Mouse (Mus musculus) midbrain, embryonic 15.5 days (tissue): ENCODE results near the gene Spata2l. TPM values are rescaled to one million over a fixed set of nuclear protein-coding genes. Genes with fewer than 3 reads are reported as not detected.
"Not testable (repeated sequence)": the region's sequence is repeated elsewhere in the genome, so short reads cannot be mapped to it uniquely, and the experiment has no call there.

Source experiments
- ATAC-seq: fragments of 200-750 bp; cut with Nextera tagmentation; replicated peaks from 2 replicates; pipeline ENCODE4 v1.8.0; 2017; ENCODE audit warnings: moderate TSS enrichment
- H3K27ac ChIP-seq: fragments of 300-500 bp; sonication (generic); 2 replicates; pipeline ENCODE4 v1.5.1; 2015; ENCODE audit warnings: mild to moderate bottlenecking, inconsistent platforms
- H3K27me3 ChIP-seq: fragments of 300-500 bp; sonication (generic); replicated peaks from 2 replicates; pipeline ENCODE4 v1.6.1; 2015; ENCODE audit warnings: inconsistent platforms
- H3K36me3 ChIP-seq: fragments of 300-500 bp; sonication (generic); replicated peaks from 2 replicates; pipeline ENCODE4 v1.6.1; 2015; ENCODE audit warnings: inconsistent platforms
- H3K4me1 ChIP-seq: fragments of 300-500 bp; sonication (generic); 2 replicates; pipeline ENCODE4 v1.6.1; 2015; ENCODE audit warnings: inconsistent platforms
- H3K4me2 ChIP-seq: fragments of 300-500 bp; sonication (generic); 2 replicates; pipeline ENCODE4 v1.6.1; 2015; ENCODE audit warnings: inconsistent platforms, mild to moderate bottlenecking, moderate library complexity
- H3K4me3 ChIP-seq: fragments of 300-500 bp; sonication (generic); 2 replicates; pipeline ENCODE4 v1.5.1; 2015; ENCODE audit warnings: mild to moderate bottlenecking, inconsistent platforms
- H3K9ac ChIP-seq: fragments of 300-500 bp; sonication (generic); 2 replicates; pipeline ENCODE4 v1.6.1; 2015; ENCODE audit warnings: mild to moderate bottlenecking, inconsistent platforms
- H3K9me3 ChIP-seq: fragments of 300-500 bp; sonication (generic); 2 replicates; pipeline ENCODE4 v1.6.1; 2016; ENCODE audit warnings: inconsistent platforms
- WGBS: fragments of 180-500 bp; shearing (Covaris S2); methylation state at CpG from one replicate; pipeline ENCODE4 v1.1.7; 2015; ENCODE audit warnings: mixed read lengths; 5-methylcytosine and 5-hydroxymethylcytosine counted together
- polyA plus RNA-seq: library from polyadenylated mRNA; unstranded; fragments of >200 nt; fragmentation: Nextera tagmentation; extraction: Ambion mirVana; gene quantifications from 2 replicates; pipeline ENCODE4 v1.2.1, GENCODE M21; 2015

Spata2l gene
- polyA plus RNA-seq, 1 experiment from 2014 or later: 7.4 TPM

GRCm38 (mm10) chr8:123215430-123215829 is 20.6 kb downstream of the Spata2l start:
- ATAC-seq: no peak
- H3K9ac ChIP-seq: no peak overlapping the region

GRCm38 (mm10) chr8:123213118-123213772 is 22.8 kb downstream of the Spata2l start:
- peak; percentile 48; the same call in 1 of the 2 replicates for ATAC-seq
- Histone ChIP-seq H3K27me3 (no peaks in the 10 kb centered on the region), H3K4me2 (peak overlapping the region; percentile 97), H3K27ac (peak overlapping the region; percentile 69), H3K9ac (peak overlapping the region; percentile 100), H3K9me3 (no peaks in the 10 kb centered on the region), H3K4me3 (peak overlapping the region; percentile 98), H3K36me3 (peaks cover 10% of the 10 kb centered on the region; the same call in 1 of the 2 replicates), H3K4me1 (peaks cover 24% of the 10 kb centered on the region)
- 17% methylated on average over 22 of the region's 22 CpGs for WGBS

More at GRCm38 (mm10) chr8:123215430-123215829, 20.6 kb downstream of the Spata2l start:
- Histone ChIP-seq H3K27ac (no peak overlapping the region), H3K4me1 (peaks cover 24% of the 10 kb centered on the region), H3K9me3 (no peaks in the 10 kb centered on the region), H3K27me3 (no peaks in the 10 kb centered on the region), H3K36me3 (no peaks in the 10 kb centered on the region), H3K4me2 (no peak overlapping the region), H3K4me3 (no peak overlapping the region)
- 81% methylated on average over 3 of the region's 3 CpGs for WGBS

GRCm38 (mm10) chr8:123212321-123213117 is 23.5 kb downstream of the Spata2l start, which contains the start of the genes Chmp1a and Spata33:
Gene Chmp1a, minus strand, starts transcription at chr8:123212763.
Gene Spata33, plus strand, starts transcription at chr8:123212832.
- under 1% methylated on average over 75 of the region's 76 CpGs for WGBS
- peaks cover 24% of the 10 kb centered on the region for H3K4me1 ChIP-seq
- ATAC-seq: peak; percentile 94
- H3K9ac ChIP-seq: peak within 1 kb of the TSS; percentile 100
- H3K36me3 ChIP-seq: peaks cover 14% of the 10 kb centered on the region; the same call in 1 of the 2 replicates
- peak within 1 kb of the TSS; percentile 98 for H3K4me3 ChIP-seq
- H3K9me3 ChIP-seq: no peaks in the 10 kb centered on the region
- peak within 1 kb of the TSS; percentile 97 for H3K4me2 ChIP-seq
- H3K27me3 ChIP-seq: no peaks in the 10 kb centered on the region
- peak within 1 kb of the TSS; percentile 69 for H3K27ac ChIP-seq

GRCm38 (mm10) chr8:123211876-123212275 is 24.2 kb downstream of the Spata2l start:
- Histone ChIP-seq H3K36me3 (peaks cover 20% of the 10 kb centered on the region; the same call in 1 of the 2 replicates), H3K9me3 (no peaks in the 10 kb centered on the region), H3K4me1 (peaks cover 24% of the 10 kb centered on the region), H3K4me3 (peak overlapping the region; percentile 98), H3K9ac (peak overlapping the region; percentile 100), H3K4me2 (peak overlapping the region; percentile 97), H3K27ac (no peak overlapping the region), H3K27me3 (no peaks in the 10 kb centered on the region)
- 56% methylated on average over 10 of the region's 10 CpGs for WGBS
- ATAC-seq: no peak

- Histone ChIP-seq H3K9ac (no peak overlapping the region), H3K36me3 (peaks cover 20% of the 10 kb centered on the region; the same call in 1 of the 2 replicates), H3K4me1 (peaks cover 3% of the 10 kb centered on the region; the same call in 1 of the 2 replicates), H3K9me3 (no peaks in the 10 kb centered on the region), H3K4me3 (no peak overlapping the region), H3K27me3 (no peaks in the 10 kb centered on the region), H3K4me2 (no peak overlapping the region), H3K27ac (no peak overlapping the region)
- 90% methylated on average over 3 of the region's 3 CpGs for WGBS
- no peak for ATAC-seq
Measured at GRCm38 (mm10) chr8:123203571-123203970, 32.5 kb downstream of the Spata2l start.

GRCm38 (mm10) chr8:123202288-123202687 is 33.7 kb downstream of the Spata2l start:
- Histone ChIP-seq H3K36me3 (peaks cover 12% of the 10 kb centered on the region; the same call in 1 of the 2 replicates), H3K9ac (no peak overlapping the region), H3K27me3 (no peaks in the 10 kb centered on the region), H3K4me3 (no peak overlapping the region), H3K27ac (no peak overlapping the region), H3K4me2 (no peak overlapping the region), H3K9me3 (no peaks in the 10 kb centered on the region), H3K4me1 (peaks cover 3% of the 10 kb centered on the region; the same call in 1 of the 2 replicates)
- WGBS: 27% methylated on average over 5 of the region's 5 CpGs
- 0 out of 2 replicates have a peak, but pooled peaks have one; percentile 37 for ATAC-seq

- 75% methylated on average over 14 of the region's 14 CpGs for WGBS
- Histone ChIP-seq H3K27me3 (no peaks in the 10 kb centered on the region), H3K36me3 (no peaks in the 10 kb centered on the region), H3K4me3 (no peak overlapping the region), H3K4me1 (peaks cover 3% of the 10 kb centered on the region; the same call in 1 of the 2 replicates), H3K27ac (no peak overlapping the region), H3K9me3 (no peaks in the 10 kb centered on the region), H3K4me2 (no peak overlapping the region), H3K9ac (no peak overlapping the region)
- ATAC-seq: no peak
Measured at GRCm38 (mm10) chr8:123199864-123200263, 36.2 kb downstream of the Spata2l start.

- not testable (repeated sequence) for H3K4me1 ChIP-seq, H3K9me3 ChIP-seq, H3K27ac ChIP-seq, H3K9ac ChIP-seq, H3K4me2 ChIP-seq, H3K4me3 ChIP-seq, H3K27me3 ChIP-seq, H3K36me3 ChIP-seq, ATAC-seq
- 80% methylated on average over 5 of the region's 5 CpGs for WGBS
Measured at GRCm38 (mm10) chr8:123197016-123197415, 39.0 kb downstream of the Spata2l start.

- Histone ChIP-seq H3K9ac (no peak overlapping the region), H3K9me3 (no peaks in the 10 kb centered on the region), H3K27me3 (no peaks in the 10 kb centered on the region), H3K4me1 (peaks cover 3% of the 10 kb centered on the region; the same call in 1 of the 2 replicates), H3K36me3 (no peaks in the 10 kb centered on the region), H3K4me2 (no peak overlapping the region), H3K4me3 (no peak overlapping the region), H3K27ac (no peak overlapping the region)
- ATAC-seq: no peak
- 85% methylated on average over 9 of the region's 9 CpGs for WGBS
Measured at GRCm38 (mm10) chr8:123193771-123194170, 42.3 kb downstream of the Spata2l start.

- no peak for ATAC-seq
- peaks cover 3% of the 10 kb centered on the region; the same call in 1 of the 2 replicates for H3K4me1 ChIP-seq
- no peaks in the 10 kb centered on the region for H3K36me3 ChIP-seq
- H3K4me3 ChIP-seq: no peak overlapping the region
- WGBS: 61% methylated on average over 8 of the region's 8 CpGs
- no peaks in the 10 kb centered on the region for H3K27me3 ChIP-seq
- no peak overlapping the region for H3K27ac ChIP-seq
- H3K9me3 ChIP-seq: no peaks in the 10 kb centered on the region
- no peak overlapping the region for H3K9ac ChIP-seq
- H3K4me2 ChIP-seq: no peak overlapping the region
Measured at GRCm38 (mm10) chr8:123191908-123192307, 44.1 kb downstream of the Spata2l start.

GRCm38 (mm10) chr8:123190678-123191077 is 45.4 kb downstream of the Spata2l start:
- Histone ChIP-seq H3K36me3 (no peaks in the 10 kb centered on the region), H3K27me3 (no peaks in the 10 kb centered on the region), H3K27ac (no peak overlapping the region), H3K9me3 (no peaks in the 10 kb centered on the region), H3K4me1 (peaks cover 3% of the 10 kb centered on the region; the same call in 1 of the 2 replicates), H3K9ac (no peak overlapping the region), H3K4me2 (peak overlapping the region; percentile 10; the same call in 1 of the 2 replicates), H3K4me3 (no peak overlapping the region)
- 4% methylated on average over 9 of the region's 9 CpGs for WGBS
- ATAC-seq: no peak

GRCm38 (mm10) chr8:123188841-123189240 is 47.2 kb downstream of the Spata2l start:
- whole genome bisulfite sequencing: 74% methylated on average over 7 of the region's 7 CpGs
- H3K27me3 ChIP-seq: no peaks in the 10 kb centered on the region
- peaks cover 3% of the 10 kb centered on the region; the same call in 1 of the 2 replicates for H3K4me1 ChIP-seq
- no peak overlapping the region for H3K27ac ChIP-seq
- no peak for ATAC-seq
- no peaks in the 10 kb centered on the region for H3K36me3 ChIP-seq
- H3K9ac ChIP-seq: no peak overlapping the region
- H3K4me3 ChIP-seq: no peak overlapping the region
- H3K4me2 ChIP-seq: no peak overlapping the region
- H3K9me3 ChIP-seq: no peaks in the 10 kb centered on the region
